Mouse (Mus musculus) cerebellum, postnatal 10 days (tissue): Measurements from ENCODE around the gene Cops3.

Experiments used
- DNase-seq, 2 experiments: peaks; one replicate each; pipeline ENCODE4 v3.0.0; 2021; ENCODE audit warnings: mixed read lengths in 2 of 2

Cops3 gene

DNA sequence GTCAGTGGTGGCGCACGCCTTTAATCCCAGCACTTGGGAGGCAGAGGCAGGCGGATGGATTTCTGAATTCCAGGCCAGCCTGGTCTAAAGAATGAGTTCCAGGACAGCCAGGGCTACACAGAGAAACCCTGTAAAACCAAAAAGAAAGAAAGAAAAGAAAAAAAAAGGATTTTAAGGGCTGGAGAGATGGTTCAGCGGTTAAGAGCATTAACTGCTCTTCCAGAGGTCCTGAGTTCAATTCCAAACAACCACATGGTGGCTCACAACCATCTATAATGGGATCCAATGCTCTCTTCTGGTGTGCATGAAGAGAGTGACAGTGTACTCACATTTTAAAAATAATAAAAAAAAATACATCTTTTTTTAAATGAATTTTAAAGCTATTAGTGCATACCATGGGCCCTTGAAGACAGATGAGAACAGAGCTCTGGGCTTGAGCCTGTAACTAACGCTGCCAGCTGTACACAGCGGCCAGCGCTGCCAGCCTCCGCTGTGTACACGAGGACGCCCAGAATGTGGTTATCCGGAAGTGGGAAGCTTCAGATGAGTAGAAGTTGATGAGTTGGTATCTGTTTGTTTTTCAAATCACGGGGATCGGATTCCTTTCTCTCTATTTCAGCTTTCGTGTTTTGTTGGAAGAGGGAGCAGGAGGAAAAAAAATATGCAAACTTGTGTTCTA lies 29.0 kb downstream of the Cops3 start:
- DNase-seq: no peak

DNA sequence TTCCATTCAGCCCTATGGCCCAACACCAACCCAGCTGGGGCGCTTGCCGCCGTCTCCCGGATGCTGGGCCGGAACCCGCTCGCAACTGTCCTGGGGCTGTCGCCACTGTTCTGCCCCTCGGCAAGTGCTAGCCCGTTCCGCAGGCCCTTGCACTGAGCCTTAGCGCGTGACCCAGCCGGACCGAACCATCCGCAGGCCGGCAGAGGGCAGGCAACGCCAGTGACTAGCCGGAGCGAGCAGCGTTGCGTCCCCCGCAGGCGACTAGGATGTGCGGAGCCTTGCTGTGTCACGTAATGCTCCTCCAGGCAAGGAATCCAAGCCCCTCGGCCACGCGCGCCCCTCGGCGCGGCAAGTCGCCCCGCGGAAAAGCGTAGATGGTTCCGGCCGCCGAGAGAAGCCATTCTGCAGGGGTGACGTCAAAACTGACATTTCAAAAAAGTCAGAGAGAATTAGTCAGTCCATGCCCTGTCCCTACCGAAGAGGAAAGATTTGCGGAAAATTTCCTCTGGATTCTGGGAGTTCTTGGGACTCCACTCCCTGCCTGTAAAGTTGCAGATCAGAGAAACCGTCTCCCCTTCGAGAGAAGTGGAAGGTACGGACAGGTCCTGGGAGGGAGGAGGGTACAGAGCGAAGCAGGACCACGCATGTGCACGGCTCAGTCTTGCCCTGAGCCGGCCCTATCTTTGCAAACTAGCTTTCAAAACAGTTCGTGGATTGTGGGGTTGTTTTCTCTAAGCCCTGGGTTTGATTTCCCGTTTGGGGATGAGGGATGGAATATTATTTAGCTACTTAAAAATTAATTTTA lies 29.8 kb downstream of the Cops3 start, which contains the start of gene Flcn:
TSS of gene Flcn (minus strand) at position 347 of the 805 bp plus-strand sequence.
- DNase-seq: peak; percentile 91 to 93

DNA sequence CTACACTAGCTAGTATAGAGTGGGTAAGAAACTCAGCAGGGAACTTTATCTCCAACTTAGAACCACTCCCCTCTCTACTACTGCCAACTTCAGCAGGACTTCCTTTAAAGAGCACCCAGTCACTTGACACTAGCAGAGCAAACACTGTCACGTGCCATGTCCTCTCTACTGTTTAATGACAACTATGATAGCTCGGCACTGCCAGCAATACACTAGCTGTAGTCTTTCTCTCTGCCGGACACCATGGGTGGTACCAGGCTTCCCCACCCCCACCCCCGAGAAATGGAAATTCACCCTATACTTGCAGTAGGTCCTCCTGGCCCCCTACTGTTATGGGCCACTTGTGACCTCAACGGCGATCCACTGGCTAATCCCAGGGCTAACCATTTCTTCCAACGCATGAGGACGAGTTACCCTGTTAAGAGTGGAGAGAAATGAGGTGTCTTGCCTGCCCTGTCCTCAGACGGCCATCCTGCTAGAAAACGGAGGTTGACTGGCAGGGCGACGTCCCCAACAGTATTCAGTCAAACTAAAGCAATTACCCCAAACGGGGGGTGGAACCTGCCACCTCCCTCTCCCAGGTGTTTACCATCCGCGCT lies 30.5 kb downstream of the Cops3 start:
- DNase-seq: no peak

DNA sequence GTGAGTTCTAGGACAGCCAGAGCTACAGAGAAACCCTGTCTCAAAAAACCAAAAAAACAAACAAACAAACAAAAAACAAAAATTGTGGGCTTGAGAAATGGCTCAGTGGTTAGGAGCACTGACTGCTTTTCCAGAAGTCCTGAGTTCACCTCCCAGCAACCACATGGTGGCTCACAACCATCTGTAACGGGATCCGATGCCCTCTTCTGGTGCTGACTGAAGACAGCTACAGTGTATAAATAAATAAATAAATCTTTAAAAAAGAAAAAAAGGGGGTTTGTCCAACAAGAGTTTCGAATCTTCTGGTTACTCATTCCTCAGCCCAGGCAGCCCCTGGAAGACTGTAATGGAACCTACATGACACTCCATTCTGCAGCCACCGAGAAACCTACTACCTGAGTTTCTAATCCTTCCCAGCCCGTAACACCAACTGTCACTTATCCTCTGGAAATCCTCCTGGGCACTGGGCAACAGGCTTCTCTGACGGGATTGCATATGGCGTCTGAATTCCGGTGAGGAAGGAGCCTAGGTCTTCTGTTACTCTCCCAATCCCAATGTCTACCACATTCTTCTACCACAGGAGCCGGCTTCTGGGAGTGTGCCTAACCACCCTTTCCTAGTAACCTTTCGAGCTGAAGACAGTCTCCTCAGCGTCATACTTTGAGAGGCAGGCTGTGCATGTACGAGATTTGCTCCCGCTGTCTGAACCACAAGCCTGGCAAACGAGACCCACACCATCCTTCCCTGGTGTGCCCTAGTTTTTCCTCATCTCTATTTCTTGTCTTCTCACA lies 31.3 kb downstream of the Cops3 start:
- DNase-seq: peak in 1 of 2 experiments; percentile 29

DNA sequence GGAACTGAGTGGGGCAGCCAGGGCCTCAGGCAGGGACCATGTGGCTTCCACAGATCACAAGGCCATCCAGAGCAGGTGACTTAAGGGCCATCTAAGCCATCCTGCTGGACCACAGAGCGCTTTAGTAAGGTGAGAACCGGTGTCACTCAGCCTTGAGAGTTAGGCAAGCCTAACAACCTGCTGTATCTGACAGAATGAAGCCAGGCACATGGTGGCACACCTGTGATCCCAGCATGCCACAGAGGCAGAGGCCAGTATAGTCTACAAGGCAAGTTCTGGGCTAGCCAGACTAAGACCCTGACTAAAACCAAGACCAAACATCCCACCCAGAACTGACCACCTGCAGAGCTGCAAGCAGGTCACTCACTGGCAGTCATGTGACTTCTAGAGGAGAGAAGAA lies 34.0 kb downstream of the Cops3 start:
- no peak for DNase-seq

DNA sequence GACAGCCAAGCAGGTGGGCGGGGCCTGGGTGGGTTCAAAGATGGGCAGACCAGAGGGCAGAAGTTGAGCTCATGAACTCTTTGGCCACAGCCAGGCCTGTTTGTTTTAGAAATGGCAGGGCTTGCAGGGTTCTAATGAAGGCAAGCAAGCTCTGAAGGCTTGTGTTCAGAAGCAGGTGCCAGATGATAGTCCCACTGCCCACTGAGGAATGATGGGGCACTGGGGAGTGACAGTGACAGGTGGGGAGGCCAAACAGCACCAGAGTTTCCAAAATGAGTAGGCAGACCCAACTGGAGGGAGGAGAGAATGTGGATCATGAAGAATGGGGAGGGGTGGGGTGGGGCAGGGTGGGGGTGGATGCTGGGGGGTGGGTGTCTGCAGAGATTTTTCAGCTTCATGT lies 34.4 kb downstream of the Cops3 start:
- no peak for DNase-seq

DNA sequence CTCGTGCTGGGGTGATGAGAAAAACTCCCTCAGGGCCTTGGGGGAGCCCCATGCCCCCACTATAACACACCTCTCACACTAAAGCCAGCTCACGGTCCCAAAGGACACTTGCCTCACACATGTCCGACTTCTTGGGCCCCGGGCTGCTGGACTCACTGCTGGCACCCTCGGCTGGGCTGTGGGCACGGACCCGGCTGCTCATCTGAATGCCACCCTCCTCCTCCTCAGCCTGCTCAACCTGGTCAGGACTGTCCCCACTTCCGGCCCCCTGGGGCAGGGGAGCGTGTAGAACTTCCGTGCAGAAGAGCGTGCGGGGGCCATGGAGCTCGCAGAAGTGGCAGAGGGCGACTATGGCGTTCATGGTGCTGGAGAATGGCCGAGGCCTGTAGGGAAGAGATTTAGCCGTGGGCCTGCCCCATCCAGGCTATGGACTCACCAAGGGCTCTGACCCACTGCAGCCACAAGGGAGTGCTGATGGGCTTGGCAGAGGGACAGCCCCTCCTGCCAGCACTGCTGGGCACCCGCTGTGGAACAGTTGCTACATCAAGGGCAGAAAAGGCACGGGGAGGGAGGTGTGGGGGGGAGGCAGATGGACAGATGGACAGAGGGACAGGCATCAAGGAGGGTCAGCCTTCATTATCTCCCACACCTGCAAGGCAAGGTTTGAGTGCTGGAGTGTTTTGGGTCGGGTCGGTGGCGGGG lies 35.1 kb downstream of the Cops3 start:
- peak; percentile 58 to 64 for DNase-seq

DNA sequence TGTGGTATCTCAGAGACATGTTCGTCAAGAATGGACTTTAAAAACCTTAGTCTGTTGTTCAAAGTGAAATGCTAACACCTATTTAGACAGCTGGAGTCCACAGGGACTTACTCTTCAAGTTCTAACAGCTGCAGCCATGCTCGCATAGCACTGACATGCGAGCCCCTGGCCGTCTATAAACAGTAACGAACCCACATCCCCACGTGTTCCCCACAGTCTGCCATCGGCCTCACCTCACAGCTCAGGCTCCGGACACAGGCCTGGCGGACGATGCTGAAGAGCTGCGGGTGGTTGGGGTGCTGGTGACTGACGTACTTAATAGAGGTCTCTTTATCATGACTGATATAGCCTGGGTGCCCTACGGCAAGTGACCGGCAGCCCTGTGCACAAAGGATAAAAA lies 36.1 kb downstream of the Cops3 start:
- DNase-seq: no peak

DNA sequence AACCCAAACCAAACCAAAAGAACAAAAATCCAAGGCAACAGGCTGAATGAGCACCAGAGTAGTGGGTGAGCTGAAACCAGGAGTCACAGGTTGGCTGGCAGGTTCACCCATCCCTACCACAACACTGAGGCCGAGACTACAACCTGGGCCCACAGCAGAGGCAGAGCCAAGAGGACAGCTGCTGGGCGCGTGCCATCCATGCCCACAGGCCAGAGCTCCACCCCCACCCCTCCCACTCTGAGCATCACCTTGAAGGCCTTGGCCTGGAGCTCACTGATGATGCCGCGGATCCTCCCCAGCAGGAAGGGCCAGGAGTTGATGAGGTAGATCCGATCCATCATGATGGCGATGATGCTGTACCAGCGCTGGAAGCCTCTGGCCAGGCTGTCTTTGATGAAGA lies 37.8 kb downstream of the Cops3 start:
- no peak for DNase-seq

DNA sequence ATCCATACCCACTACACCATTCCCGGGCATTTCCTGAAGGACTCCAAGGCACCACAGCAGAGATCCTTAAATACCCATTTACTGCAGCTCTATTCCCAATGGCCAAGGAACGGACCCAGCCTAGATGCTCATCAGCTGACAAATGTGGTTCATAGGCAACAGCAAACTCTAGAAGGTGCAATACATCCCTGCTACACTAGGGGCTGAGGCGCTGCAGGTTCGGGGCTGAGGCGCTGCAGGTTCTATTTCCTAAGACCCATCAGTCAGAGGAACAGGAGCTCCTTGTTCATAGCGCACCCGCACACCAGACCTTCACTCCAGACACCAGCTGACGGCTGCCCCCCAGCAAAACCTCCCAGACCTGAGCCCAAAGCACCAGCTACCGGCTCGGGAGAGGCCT lies 39.2 kb downstream of the Cops3 start:
- DNase-seq: no peak

DNA sequence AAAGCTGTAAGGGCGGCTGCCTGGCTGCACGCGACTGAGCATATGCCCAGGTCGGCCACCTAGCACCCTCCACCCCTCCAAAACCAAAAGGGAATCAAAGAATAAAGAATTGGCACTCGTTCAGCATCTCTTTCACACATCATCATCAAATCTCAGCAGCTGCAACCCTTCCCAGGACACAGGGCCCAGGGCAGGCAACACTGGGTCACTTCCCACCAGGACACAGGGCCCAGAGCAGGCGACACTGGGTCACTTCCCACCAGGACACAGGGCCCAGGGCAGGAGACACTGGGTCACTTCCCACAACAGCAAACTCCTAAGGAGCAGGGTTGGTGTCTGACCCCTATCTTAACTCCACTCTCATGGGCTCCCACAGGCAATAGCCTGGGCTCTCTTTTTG lies 46.2 kb downstream of the Cops3 start:
- no peak for DNase-seq

DNA sequence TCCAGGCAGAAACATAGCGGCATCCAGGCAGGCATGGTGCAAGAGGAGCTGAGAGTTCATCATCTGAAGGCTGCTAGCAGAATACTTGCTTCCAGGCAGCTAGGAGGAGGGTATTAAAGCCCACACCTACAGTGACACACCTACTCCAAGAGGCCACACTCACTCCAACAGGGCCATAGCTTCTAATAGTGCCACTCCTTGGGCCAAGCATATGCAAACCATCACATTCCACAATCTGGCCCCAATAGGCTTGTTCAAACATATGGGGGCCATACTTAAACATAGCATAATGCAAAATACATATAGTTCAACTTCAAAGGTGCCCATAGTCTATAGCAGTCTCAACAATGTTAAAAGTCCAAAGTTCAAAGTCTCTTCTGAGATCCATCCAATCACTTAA lies 50.3 kb downstream of the Cops3 start:
- DNase-seq: no peak

DNA sequence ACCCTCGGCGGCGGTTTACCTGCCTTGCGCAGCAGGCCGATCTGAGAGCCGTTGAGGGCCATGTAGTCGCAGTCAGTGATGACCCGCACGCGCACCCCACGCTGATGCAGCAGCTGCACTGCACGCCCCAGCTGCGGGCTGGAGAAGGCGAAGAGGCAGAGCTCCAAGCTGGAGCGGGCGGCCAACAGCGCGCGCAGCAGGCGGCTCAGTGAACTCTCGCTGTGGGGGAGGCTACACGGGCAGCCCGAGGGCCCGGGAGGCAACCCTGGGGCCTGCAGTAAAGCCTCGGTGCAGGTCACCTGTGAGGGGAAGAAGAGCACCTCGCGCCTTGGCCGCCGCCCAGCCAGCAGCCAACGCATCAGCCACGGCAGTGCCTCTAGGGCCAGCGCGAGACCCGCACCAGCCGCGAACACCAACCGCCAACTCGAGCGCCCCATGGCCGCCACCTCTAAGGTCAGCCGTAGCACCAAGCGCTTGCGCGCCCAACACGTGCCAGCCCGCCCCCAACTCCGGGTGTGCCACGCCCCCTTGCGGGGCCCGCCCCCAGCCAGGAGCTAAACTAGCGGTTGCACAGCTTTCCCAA lies 52.3 kb downstream of the Cops3 start, which contains the start of gene Pld6:
TSS of gene Pld6 (minus strand) at position 447 of the 583 bp plus-strand sequence.
- peak; percentile 57 to 68 for DNase-seq

DNA sequence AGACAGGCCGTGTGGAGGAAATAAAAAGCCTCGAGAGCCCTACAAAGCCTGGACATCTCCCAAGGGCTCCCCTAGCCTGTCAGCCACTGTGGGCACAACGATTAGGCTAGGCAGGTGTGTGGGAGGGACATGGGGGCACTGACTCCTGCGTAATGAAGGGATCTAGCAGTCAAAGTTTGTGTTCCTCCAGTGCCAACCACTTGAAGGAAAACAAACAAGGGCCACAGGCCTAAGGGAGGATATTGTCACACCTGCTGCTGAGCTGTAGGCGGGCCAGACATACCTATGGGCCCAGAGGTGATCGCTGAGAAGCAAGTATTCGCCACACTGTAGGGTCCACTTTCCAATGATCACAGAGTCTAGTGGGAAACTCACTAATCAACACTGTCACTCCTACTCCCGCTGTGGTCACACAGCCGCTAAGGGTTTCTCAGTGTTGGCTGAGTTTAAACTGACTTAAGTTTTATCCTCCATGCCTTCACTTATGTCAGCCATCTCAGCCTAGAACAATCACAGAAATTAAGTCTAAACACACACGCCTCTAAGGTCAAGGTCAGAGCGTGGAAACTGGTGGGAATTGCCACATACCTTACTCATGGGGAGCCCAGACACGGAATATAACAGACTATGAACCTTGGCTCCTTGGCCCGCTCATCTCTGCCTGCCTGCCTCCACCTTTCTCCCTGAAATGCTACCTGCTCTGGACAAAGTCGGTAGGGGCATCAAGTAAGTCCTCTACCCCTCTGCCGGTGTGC lies 53.0 kb downstream of the Cops3 start:
- no peak for DNase-seq

DNA sequence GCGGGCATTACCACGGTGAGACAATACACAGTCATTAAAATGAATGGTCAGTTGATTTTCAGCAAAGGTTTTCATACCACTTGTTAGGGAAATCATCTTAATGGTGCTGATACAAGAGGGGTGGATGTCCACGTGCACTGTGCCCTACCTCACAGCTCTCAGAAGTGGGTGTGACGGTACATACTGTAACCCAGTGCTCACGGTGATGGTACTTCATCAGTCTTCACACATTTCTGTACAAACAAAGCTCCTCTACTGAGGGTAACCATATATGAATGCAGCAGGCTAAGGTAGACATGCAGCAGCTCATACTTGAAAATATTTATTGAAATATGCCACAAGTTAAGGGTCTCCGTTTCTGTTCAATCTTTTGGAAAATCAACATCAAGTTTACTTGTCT lies 56.0 kb downstream of the Cops3 start:
- no peak for DNase-seq

DNA sequence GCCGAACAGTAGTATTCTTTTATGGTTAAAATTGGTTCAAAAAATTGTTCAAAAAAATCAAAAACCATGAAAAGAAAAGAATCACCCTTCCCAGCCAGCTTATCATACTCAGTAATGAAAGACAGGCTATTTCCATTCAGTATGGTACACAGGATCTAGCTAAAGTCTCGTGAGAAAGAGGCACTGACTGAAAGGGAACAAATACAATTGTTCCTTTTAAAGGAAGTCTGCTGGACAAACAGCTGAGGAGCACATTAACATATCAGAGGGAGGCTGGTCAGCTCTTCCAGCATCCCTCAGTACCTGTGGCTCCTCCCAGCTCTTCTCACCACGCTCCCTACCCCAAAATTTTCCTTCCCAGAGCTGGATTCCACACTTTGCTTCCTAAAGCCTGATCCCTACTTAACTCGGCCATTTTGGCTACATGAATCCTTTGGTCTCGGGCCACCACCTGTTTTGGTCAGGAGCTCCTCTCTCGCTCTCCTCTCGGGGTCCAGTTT lies 57.5 kb downstream of the Cops3 start:
- no peak for DNase-seq

DNA sequence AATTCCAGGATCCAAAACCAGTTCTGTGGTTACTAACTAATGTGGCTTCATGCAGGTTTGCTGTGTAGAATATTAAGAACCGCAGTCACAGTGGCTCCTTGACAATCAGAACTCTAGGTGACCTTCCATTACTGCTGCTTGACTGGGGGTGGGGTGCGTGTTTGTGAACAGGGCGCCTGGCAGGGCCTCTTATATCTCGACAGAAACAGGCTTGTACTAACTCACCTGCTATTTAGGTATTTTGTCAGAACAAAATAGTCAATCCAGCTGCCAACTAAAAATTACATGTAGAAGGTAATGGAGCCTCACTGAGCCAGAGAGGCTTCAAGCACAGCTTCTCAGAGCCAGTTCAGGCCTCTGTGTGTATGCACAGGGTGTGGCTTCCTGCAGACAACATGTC lies 59.4 kb downstream of the Cops3 start:
- DNase-seq: no peak

DNA sequence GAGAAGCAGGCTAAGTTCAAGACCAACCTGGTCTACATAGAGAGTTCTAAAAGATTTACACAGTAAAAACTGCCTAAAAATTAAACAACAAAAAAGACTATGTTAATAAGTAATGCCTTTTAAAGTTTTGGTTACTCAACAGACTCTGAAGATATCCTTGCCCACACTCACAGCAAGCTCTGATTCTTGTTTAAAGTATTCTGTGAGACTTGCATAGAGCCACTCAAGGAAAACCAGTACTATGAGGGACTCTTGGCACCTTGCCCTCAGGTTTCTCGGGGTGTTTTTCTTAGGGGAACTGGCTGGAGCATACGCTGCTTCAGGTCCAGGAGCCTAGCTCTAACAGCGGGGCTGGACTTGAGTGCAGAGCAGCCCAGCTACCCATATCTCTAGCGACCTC lies 60.2 kb downstream of the Cops3 start:
- DNase-seq: no peak

DNA sequence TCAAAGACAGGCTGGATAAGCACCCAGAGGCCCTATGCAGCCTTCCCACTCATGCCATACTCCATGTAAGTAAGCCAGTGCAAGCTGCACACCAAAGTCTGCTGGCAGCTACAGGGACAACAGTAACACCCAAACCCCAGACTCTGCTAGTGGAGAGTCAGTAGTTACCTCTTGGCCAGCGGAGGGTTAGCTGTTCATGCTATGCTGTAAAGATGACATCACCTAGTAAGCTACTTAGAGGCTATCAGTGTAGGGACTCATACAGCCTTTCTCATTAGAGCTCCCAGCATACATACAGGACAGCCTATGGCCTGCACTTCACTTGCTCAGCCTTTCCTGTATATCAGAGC lies 60.8 kb downstream of the Cops3 start:
- DNase-seq: no peak

DNA sequence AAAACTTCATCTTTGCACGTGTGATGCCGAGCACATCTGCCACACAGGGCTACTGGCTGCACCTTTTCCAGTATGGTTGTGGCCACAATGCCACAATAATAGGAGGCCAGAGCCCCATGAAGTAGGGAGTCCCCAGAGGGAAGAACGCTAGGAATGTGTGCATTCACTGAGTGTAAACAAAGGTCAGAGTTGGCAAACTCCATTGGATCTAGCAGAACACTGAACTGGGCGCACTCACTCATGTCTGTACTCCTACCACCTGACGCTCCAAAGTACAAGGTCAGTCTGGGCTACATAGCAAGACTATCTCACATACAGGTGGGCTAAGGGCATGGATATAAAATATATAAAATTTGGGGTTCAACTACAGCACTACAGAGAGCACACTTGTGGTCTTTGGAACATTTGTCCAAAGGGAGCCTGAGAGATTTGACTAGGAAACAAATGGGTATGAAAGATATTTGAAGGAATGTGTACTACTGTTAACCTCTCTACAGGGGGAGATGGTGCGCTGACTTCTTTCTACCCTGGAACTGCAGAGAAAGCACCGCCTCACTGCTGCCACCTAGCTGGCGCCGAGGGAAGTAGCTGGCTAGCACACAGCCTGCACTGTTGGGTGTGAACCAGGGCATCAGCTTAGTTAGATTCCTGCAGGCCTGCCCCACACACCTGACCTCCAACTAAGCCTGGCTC lies 61.3 kb downstream of the Cops3 start:
- DNase-seq: peak; percentile 86 to 89

DNA sequence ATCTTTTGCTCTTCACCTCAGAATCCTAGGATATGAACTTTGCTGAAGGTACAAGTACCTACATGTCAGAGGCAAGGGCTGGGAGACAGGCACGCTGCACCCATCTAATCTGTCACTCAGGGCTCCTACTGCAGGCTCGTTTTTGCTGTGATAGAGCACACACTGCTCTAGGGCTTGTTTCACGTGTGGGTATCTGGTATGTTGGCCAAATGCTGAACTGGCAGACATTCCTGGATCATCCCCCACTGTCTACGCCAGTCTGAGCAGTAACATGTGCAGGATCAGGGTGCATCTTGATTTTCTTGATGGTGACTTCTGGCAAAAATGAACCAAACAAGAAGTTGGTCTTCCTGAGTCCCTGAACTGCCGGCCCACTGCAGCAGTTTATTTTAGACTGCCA lies 62.4 kb downstream of the Cops3 start:
- peak in 1 of 2 experiments; percentile 36 for DNase-seq
